Mouse (Mus musculus): ENCODE measurements around the gene Lrr1.

Lrr1 gene

GRCm38 (mm10) chr12:69198985-69199384 is 30.4 kb downstream of the Lrr1 start:
- no peak for DNase-seq (ENCODE audit: low read depth)

GRCm38 (mm10) chr12:69204052-69204833 is 35.6 kb downstream of the Lrr1 start, which contains the start of gene Gm49384:
Gene Gm49384, minus strand, starts transcription at chr12:69204267.
- DNase-seq (ENCODE audit: low read depth), result peak; percentile 62

- no peak for DNase-seq (ENCODE audit: low read depth)
These were observed 38.8 kb downstream of the Lrr1 start for GRCm38 (mm10) chr12:69207396-69207795.

GRCm38 (mm10) chr12:69207926-69208325 is 39.3 kb downstream of the Lrr1 start:
- DNase-seq (ENCODE audit: low read depth), result no peak

DNA sequence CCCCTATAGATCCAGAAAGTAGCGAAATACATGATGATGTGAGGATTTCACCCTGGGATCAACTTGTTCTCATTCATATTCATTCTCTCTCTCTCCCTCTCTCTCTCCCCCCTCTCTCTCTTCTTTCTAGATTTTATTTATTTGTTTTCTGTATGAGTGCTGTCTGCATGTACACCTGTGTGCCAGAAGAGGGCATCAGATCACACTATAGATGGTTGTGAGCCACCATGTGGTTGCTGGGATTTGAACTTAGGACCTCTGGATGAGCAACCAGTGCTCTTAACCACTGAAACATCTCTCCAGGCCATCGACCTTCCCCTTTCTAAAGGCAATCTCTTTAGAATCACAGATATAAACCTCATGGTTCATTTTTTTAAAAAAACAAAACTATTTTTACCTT is 39.9 kb downstream of the Lrr1 start:
- no peak for DNase-seq (ENCODE audit: low read depth)

DNA sequence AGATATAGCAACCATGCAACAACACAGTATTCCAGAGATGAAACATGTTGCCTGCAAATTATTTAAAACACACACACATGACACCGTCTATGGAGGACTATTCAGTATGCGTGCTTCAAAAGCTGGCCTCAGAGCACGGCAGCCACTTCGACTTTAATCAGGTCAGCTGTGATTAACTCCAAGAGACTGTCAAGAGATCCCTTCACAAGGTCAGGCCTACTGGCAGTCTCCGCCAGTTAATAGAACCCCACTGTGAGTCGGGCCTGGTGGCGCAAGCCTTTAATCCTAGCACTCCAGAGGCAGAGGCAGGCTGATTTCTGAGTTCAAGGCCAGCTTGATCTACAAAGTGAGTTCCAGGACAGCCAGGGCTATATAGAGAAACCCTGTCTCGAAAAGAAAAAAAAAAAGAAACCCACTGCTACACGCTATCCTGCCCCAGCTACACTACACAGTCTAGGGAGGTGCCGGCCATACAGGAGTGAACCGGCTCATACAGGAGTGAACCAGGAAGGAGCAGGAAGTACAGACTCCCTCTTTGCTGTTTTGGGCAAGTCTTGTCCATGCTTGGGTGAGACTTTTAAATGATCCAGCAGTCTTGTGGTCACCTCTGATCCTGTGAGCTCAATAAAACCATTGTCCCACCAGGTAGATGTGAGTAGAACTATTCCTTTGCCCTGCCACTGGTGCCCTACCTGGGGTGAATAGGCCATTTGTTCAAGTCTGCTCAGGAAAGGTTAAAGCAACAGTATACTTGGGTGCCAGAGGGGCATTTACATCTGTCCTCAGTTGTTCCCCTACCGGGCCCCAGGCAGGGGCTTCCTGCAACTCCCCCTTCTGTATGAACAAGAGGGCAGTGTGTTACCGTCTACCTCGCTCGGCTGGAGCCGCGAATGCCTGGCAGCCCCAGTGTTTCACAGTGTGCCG is 41.7 kb downstream of the Lrr1 start:
- DNase-seq (ENCODE audit: low read depth), result no peak

GRCm38 (mm10) chr12:69211057-69211456 is 42.4 kb downstream of the Lrr1 start:
- peak; percentile 57 for DNase-seq (ENCODE audit: low read depth)

DNA sequence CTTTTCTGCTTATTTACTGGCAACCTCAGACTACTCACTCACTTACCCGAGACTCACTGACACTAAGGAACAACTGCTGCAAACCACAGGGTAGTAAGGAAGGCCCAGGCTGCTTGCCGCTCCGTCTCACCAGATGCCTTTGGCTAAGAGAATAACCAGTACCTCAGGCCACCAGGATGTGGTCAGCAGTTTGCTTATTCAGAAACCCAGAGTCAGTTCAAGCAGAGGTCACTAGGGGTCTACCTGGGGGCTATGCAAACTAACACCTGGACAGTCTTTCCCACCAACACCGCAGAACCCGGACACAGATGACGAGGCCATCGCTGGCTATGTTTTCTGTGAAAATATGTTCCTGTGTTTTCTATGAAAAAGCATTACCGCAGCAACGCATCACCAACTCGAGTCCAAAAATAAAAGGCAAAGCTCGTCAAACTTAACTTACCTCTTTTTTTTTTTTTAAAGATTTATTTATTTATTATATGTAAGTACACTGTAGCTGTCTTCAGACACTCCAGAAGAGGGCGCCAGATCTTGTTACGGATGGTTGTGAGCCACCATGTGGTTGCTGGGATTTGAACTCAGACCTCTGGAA is 44.7 kb downstream of the Lrr1 start:
- DNase-seq (ENCODE audit: low read depth), result no peak

- DNase-seq (ENCODE audit: low read depth), result no peak
These were observed 45.8 kb downstream of the Lrr1 start for GRCm38 (mm10) chr12:69214393-69214792.

DNA sequence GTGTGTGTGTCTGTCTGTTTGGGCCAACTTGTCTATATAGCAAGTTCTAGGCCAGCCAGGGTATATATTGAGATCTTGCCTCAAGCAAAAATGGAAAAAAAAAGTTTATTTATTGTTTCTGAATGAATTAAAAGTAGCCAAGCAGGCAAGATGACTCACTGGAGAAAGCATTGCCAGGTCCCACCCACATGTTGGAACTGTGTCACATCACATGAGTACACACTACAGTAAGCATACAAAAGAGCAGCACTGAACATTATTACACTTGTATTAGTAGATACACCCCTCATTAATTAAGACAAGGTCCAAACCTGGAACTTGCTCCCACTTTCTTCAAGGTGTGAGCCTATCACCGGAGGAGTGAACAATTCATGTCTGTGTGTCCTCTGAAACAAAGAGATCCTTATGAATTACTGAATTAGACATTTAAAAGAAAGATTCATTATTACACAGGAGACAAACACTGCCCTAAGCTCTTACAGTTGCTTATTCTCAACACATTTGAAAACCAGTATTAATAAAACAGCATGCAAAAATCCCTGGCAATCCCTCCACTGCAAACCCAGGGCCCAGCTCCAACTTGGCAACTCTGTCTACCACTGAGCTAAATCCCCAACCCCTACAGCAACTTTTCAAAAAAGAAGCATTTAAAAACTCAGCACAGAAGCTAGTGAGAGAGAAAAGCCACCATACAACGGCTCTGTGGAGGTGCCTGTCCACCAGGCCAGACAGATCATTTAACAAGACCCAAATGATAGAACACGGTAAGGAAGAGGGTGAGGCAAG is 46.6 kb downstream of the Lrr1 start:
- no peak for DNase-seq (ENCODE audit: low read depth)

- DNase-seq (ENCODE audit: low read depth), result no peak
These were observed 48.0 kb downstream of the Lrr1 start for GRCm38 (mm10) chr12:69216587-69216986.

GRCm38 (mm10) chr12:69220613-69221277 is 52.1 kb downstream of the Lrr1 start:
- DNase-seq (ENCODE audit: low read depth), result no peak

- DNase-seq (ENCODE audit: low read depth), result peak; percentile 91
These were observed 59.3 kb downstream of the Lrr1 start, which contains the start of gene Pole2 for GRCm38 (mm10) chr12:69227776-69228466. Gene Pole2, minus strand, starts transcription at chr12:69228195.

All from naive thymus-derived CD4-positive, alpha-beta T cell, adult 2 months (primary cell).